Mouse (Mus musculus) left cerebral cortex, adult 2 months (tissue): ENCODE measurements at regions not wholly inside any gene's neighbourhood (a gene's known extent, or its start where the extent isn't known, plus 50 kb on each side); places are given as distances from the start of the nearest gene placed in this dataset.
A peak's percentile ranks its signal among the peaks of the same experiment; 100 is the strongest.

Source experiments
- DNase-seq, 2 experiments: peaks; one replicate each; pipeline ENCODE4 v3.0.0; 2021 to 2022; ENCODE audit warnings: low spot score in 2 of 2, mixed read lengths in 1 of 2; ENCODE audit errors: extremely low spot score in 1 of 2
- H3K27ac ChIP-seq: fragments of 200-600 bp; 2 replicates; pipeline ENCODE4 v1.8.1; 2022
- H3K4me3 ChIP-seq: fragments of 200-600 bp; 2 replicates; pipeline ENCODE4 v1.8.1; 2022
- CTCF ChIP-seq: fragments of 200-600 bp; IDR thresholded peaks from 2 replicates; pipeline ENCODE4 v1.8.1; 2022; ENCODE audit warnings: antibody characterized with exemption, mild to moderate bottlenecking, moderate library complexity
- intact Hi-C: fragments of 180-260 bp; cut with DNase I; formaldehyde crosslinking; loops from one replicate; pipeline ENCODE4 v1.15.1; 2025

- Histone ChIP-seq H3K4me3 (no peak overlapping the region), H3K27ac (no peak overlapping the region)
- intact Hi-C loops, result no loop called here
- DNase-seq, result no peak
- TF ChIP-seq CTCF, result no peak
Observed at GRCm38 (mm10) chr1:105088765-105089520, 267.6 kb downstream of the Rnf152 start.

DNA sequence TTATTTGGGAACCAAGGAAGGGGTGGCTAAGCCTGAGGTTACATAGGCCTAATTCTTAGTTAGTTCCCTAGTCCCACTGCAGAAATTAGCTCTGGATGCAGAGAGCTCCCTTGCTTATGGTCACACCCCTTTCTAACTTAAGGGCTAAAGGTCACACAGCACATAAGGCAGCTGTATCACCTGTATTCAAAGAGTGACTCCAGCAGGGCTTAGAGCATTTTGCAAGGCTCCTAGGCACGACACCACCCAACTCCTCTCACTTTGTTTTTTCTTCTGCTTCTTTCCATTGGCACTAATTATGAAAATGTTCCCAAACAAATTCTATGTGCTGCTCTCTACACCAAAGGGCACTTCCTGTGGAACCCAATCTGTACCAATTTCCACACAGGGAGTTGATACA is 268.9 kb downstream of the Rnf152 start:
- Histone ChIP-seq H3K27ac (no peak overlapping the region), H3K4me3 (no peak overlapping the region)
- TF ChIP-seq CTCF, result no peak
- no peak for DNase-seq
- intact Hi-C loops, result no loop called here

DNA sequence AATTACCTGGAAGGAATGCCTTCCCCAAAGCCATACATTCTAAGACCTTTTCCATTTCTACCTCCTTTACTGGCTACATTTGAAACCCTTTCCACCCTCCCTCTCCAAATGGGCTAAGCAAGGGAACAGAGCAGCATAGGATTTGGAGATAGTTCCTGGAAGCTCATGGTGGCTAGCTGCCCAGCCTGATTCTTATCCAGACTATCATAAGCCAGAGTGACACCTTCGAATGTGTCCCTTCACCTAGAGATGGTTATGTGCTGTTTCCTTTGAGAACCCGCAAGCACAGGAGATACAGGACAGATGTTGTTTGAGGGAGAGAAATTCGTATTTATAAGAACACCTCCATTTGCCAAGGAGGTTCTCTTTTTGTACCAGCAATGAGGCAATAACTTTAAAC is 272.0 kb downstream of the Rnf152 start:
- H3K27ac ChIP-seq, result no peak overlapping the region
- H3K4me3 ChIP-seq, result no peak overlapping the region
- intact Hi-C loops, result no loop called here
- TF ChIP-seq CTCF, result no peak
- no peak for DNase-seq

DNA sequence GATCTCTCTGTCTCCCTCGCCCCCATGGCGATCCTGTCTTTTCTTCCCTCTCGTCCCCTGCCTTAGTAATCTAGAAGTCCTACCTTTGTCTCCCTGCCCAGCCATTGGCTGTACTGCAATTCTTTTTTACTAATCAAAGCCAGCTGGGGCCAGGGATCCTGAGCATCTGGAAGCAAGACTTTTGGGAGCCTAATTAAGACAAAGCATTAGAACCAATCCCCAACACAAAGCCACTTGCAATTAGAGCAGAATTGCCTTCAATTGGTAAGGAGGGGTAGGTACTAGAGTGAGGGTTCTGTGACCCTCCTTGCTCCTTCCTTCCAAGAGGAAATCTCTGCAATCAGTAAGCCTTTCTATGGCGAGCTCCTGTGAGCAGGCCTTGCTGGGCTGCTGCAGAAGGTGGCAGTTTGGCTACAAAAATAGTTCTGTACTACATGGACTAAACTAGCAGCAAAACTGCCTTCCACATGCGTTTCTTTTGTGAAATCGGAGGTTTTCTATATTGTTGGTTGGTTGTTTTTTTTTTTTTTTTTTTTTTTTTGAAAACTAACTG is 272.9 kb downstream of the Rnf152 start:
- DNase-seq, result no peak
- H3K4me3 ChIP-seq, result no peak overlapping the region
- H3K27ac ChIP-seq, result no peak overlapping the region
- TF ChIP-seq CTCF, result no peak
- intact Hi-C loops, result no loop called here

GRCm38 (mm10) chr1:105082823-105083550 is 273.5 kb downstream of the Rnf152 start:
- intact Hi-C loops, result no loop called here
- TF ChIP-seq CTCF, result no peak; the same call in 1 of the 2 replicates
- Histone ChIP-seq H3K4me3 (no peak overlapping the region), H3K27ac (no peak overlapping the region)
- DNase-seq, result no peak

DNA sequence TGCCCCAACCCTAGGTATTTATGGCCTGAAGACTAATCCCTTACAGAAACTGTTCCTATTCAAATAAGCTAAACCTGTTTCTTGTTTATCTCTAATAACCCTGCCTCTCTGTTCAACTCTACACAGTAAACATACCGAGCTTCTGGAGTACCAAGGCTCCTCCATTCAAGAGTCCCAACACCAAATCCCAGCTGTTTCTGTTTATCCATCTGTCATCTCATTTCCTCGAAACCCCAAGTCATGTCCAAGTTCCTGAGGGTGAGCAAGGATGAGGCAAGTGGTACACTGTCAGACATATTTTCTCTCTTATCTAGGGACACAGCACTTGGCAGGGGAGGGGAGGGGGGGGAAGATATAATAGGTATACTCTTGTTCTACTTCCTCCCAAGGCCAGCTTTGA is 274.6 kb downstream of the Rnf152 start:
- no peak overlapping the region for H3K27ac ChIP-seq
- DNase-seq, result no peak
- no peak overlapping the region for H3K4me3 ChIP-seq
- intact Hi-C loops, result no loop called here
- TF ChIP-seq CTCF, result no peak

DNA sequence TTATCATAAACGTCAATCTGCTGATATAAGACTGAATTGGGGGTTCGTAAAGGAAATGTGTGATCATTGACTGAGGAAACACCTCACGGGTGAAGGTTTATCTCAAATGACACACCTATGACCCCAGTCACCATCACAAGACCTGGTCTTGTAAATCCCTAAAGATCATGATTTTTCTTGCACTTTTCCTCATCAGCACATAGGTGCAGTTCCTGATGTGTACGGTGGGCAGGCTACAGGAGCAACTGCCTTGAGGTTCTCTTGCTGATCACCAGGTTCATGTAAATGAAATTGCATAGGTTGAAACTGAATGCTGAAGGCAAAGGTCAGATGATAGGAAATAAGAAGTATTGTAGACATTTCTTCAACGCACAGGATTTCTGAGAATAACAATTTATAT is 277.1 kb downstream of the Rnf152 start:
- Histone ChIP-seq H3K4me3 (no peak overlapping the region), H3K27ac (no peak overlapping the region)
- DNase-seq, result no peak
- intact Hi-C loops, result no loop called here
- TF ChIP-seq CTCF, result no peak

DNA sequence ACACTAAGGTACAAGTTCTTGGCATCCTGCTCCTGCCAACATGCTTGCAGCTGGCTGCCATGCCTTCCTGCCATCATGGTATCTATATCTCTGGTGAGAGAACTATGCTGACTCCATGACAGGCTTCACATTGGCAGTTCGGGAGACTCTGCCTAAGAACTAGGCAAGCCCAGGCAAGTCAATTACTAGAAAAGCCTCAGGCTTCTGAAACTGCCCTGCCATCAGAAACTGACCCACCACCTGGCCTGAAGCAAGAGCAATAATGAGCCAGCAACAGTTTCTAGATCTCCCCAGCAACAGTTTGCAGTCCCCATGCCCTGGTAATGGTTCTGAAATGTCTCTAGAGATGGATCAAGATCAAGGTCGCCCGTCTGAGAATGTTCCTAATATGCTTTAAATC is 280.8 kb downstream of the Rnf152 start:
- H3K4me3 ChIP-seq, result no peak overlapping the region
- no peak for DNase-seq
- TF ChIP-seq CTCF, result no peak
- intact Hi-C loops, result no loop called here
- H3K27ac ChIP-seq, result no peak overlapping the region

- intact Hi-C loops, result no loop called here
- no peak for DNase-seq
- no peak for TF ChIP-seq CTCF
- Histone ChIP-seq H3K4me3 (no peak overlapping the region), H3K27ac (no peak overlapping the region)
Observed at GRCm38 (mm10) chr1:105074326-105074725, 282.2 kb downstream of the Rnf152 start.

GRCm38 (mm10) chr1:105070661-105071455 is 285.7 kb downstream of the Rnf152 start:
- TF ChIP-seq CTCF, result no peak
- Histone ChIP-seq H3K4me3 (no peak overlapping the region), H3K27ac (no peak overlapping the region)
- intact Hi-C loops, result no loop called here
- no peak for DNase-seq

- no peak overlapping the region for H3K4me3 ChIP-seq
- DNase-seq, result peak in 1 of 2 experiments; percentile 11
- peak overlapping the region; percentile 53; the same call in 1 of the 2 replicates for H3K27ac ChIP-seq
- TF ChIP-seq CTCF, result no peak
- intact Hi-C loops, result no loop called here
Observed at GRCm38 (mm10) chr1:105067902-105068301, 288.6 kb downstream of the Rnf152 start.
